Mouse (Mus musculus) erythroid progenitor cell, adult 5-6 weeks (primary cell): ENCODE measurements around the gene Bmp8b. TPM values are rescaled to one million over a fixed set of nuclear protein-coding genes. Genes with fewer than 3 reads are reported as not detected.
A peak's percentile ranks its signal among the peaks of the same experiment; 100 is the strongest.
"Not testable (repeated sequence)": the region's sequence is repeated elsewhere in the genome, so short reads cannot be mapped to it uniquely, and the experiment has no call there.

Source experiments
- ATAC-seq: replicated peaks from 2 replicates; pipeline ENCODE4 v1.8.0; 2016; ENCODE audit warnings: moderate number of reproducible peaks, mild to moderate bottlenecking, moderate TSS enrichment, inconsistent platforms; ENCODE audit not compliant: poor library complexity, low FRiP score, severe bottlenecking
- total RNA-seq, 2 experiments: library from RNA; stranded (forward) in 1 of 2; stranded (reverse) in 1 of 2; fragments of 150-400 nt in 1 of 2; fragments of 186-747, 209-891 nt in 1 of 2; gene quantifications; 2 replicates each; pipeline versions ENCODE4 v1.2.3 to v1.2.4; 2015 to 2017; ENCODE audit warnings: low replicate concordance in 2 of 2

Gene Bmp8b
- total RNA-seq (2015; ENCODE audit: low replicate concordance) (2.2 and 6.7 TPM in 2 replicates), total RNA-seq (2017; ENCODE audit: low replicate concordance) (0.77 TPM in 1 of 2 replicates, not detected in the other)

DNA sequence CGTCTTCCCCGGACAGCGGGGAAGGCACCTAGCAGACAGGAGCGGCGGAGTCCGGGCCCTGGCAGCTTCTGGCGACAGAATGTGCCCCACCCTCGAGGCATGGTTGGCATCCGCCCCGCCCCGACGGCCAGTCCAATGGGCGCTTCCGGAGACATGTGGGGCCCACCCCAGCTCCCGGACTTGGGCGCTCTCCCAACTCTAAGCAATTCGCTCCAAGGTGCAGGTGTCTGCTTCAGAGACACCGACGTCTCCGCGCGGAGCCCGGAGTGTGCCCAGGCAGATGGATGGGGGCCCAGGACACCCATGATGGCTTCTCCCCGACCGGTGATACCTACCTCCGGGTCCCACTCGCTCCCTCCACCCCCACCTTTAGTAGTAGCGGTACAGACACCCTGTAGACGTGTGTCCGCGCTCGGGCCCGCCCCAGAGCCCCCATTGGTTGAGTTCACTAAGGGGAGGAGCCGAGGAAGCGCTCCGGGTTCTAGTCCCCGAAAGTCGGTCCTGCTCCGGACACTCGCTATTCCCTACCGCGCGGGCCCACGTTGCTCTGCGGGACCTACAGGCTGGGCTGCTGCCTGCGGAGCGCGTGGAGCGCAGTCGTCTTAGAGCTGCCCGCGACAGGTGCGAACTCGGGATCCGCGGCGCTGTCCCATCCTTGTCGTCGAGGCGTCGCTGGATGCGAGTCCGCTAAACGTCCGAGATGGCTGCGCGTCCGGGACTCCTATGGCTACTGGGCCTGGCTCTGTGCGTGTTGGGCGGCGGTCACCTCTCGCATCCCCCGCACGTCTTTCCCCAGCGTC is at the start of gene Bmp8b:
Bmp8b (plus strand) TSS at position 515 of the 800 bp plus-strand sequence.
- ATAC-seq, result no peak; the same call in 1 of the 2 replicates

DNA sequence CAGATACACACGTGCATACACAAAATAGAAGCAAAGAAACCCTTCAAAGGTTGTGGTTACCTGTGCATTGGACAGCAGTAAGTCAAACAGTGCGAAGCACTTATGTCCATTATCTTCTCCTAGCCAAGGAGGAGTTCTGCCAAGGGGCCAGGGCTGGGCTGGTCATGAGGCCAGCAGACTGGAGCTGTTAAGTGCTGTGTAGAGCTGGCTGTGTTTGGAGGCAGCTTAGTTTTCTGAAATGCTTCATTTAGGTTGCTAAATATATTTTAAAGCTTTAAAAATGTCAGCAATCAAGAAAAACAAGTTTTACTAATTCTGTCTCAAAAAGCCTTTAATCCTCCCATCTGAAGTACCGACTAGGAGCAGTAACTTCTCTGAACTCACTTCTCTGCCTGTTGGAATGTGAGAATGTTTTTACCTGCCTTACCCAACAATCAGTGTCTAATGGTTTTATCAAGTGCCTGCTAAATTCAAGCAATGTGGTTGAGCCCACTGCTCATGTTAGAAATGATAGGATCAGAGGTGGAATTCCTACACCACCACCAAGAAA is 48.3 kb upstream of the Bmp8b start:
- no peak for ATAC-seq

DNA sequence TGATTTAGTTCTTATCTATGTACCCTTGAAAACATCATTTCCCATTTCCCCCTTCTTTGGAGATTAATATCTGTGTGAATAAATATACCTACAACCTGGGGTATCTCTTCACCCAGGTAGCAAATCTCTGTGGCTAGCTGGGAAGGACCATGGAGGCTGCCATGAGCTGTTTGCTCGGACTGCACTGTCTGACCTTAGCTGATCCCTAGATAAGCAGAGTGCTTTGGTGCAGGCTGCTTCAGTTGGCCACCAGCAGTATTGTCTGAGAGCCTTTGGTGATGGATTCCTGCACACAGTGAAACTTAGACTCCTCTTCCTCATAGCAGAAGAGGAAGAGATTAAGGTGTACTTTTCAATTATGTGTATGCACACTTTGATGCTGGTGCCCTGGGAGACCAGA is 47.0 kb upstream of the Bmp8b start:
- ATAC-seq, result no peak

DNA sequence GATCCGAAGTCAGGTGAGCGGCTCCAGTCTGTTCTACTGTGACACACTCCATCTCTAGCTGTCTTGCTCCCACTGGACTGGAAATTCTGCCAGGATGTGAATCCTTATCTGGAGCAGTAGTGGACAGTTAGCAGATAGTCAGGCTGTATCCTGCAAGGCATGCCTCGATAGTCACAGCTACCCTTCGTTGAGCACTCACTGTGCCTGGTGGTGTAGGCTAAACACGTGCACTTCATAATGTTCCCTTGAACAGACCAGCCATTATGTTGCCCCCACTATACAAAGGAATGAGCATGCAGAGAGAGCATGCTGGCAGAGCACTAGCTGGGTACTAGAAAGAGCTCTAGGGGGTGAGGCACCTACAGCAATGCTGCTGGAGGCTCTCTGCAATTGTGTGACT is 43.2 kb upstream of the Bmp8b start:
- ATAC-seq, result no peak

DNA sequence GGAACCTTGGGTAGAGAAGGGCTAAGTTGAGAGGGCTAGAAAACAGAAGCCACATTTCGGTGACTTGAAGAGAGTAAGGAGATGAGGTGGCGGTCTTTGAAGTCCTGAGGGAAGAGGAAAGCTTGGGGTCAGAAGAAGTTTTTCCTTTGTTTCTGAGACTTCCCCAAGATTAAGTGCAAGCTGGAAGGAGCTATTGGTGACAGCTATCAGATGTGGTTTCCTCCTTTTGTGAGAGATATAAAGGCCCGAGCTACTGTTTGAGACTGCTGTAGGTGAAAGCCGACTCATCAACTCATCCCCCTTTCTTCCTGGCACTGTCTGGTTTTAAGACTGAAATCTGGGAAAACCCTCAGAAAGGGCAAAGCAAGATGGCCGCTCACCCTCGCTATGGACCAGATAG is 36.3 kb upstream of the Bmp8b start:
- ATAC-seq, result no peak

DNA sequence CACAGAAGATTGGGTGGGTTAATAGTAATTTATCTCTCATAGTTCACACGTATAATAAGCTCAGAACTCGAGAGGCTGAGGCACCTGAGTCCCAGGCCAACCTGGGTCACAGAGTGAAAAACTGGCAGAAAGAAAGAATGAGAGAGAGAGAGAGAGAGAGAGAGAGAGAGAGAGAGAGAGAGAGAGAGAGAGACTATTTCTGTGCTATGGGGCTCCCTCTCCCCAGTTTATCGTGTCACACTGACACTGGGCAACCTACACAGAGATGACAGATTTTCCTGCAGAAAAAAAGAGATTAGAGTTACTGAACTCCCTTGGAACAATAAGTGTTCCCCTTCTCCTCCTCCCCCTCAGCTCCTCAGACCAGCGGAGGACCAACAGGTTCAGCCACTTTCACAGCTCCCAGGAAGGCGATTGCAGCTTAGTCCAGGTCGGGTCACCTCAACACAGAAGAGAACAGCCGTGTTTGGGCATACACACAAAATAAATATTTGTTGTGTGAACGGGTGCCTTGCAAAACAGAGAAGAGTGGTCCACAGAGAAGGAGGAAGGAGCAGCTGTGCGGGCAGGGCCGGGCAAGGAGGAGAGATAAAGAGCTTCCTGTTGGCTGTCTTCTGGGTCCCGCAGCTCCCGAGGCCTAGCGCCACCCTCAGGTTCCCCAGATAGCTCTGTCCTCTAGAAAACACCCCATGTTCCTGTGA is 33.5 kb upstream of the Bmp8b start:
- peak; percentile 91 for ATAC-seq

DNA sequence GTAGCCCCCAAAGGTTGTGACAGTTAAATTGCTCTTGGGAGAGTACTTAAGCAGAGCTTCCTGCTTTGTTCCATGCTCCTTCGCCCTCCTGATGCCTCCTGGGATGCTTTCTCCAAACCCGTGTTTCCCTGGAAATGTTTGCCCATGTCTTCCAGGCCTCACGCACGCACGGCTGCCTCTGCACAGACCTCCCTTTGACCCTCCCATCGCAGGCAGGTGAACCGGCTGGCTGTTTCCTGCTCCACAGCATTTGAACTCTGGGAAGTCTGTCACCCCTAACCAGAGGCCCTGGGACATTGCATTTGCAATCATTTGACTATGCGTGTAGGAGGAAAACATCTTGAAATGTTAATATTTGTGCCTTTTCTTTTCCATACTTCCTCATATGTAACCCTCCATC is 28.0 kb upstream of the Bmp8b start:
- no peak for ATAC-seq

DNA sequence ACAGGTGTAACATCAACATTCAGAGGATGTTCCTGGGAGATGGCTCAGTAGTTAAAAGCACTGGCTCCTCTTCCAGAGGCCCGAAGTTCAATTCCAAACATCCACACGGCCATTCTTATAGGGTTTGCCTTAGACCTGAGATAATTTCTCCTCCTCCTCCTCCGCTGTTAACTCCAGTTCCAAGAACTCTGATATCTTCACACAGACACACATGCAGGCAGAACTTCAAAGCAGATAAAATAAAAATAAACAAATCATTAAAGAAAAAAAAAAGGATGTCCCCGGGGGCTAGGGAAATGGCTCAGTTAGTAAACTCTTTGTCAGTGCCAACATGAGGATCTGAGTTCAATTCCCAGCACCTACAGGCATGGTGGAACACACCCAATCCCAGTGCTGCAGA is 26.7 kb upstream of the Bmp8b start:
- ATAC-seq, result peak; percentile 54

DNA sequence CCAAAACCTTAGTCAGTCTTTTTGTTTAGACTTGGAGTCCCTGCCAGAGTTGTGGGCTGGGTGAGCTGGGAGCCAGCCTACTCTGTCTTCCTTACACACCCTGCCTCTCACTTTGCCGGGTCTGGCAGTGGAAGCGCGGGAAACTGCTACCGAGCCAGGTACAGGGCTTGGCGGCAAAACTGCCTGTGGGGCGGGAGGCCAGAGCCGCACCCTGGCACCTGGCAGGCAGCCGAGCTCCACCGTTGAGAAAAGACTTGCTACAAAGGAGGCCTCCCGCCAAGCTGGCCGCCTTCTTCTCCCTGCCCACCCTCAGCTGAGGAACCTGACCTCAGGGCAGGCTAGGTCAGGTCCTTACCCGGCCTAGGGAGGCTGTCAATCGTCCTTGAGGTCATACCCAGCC is 24.2 kb upstream of the Bmp8b start:
- peak; percentile 79 for ATAC-seq

DNA sequence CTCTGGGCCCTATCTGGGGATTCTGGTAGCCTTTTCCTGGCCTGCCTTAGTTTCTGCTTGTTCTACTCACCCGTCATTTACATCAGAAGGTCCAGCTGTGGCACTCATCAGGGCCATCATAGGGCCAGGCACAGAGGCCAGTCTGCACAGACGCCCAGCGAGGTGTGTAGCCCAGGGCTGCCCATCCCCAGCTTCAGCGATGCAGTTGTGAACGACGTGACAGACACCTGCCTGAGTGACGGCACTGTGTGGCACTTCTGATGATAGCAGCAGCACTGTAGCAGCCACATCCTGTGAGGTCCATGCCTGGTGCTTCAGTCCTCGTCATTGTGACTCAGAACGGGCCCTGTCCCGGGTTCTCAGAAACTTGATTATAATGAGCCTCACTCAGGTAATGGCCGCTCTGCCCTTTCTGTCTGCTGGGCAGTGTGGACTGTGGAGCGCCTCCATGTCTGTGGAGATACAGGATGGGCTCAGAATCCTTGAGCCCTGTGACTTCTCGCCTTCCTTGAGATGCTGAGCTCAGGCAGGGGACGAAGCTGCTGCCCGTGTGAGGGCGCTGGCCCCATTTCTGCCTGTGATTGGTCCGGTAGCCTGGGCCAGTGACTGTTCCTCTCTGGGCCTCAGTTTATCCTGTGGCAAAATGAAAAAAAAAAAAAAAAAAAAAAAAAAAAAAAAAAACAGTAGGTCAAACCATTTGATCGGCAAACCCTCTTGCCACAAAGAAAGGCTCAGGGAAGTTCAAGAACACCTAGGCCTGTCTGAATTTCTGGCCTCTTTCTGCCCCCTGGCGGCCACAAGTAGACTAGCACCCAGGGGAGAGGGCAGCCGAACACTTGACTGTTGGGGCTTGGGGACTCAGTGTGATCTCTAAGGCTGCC is 22.4 kb upstream of the Bmp8b start:
- ATAC-seq, result peak; percentile 69

DNA sequence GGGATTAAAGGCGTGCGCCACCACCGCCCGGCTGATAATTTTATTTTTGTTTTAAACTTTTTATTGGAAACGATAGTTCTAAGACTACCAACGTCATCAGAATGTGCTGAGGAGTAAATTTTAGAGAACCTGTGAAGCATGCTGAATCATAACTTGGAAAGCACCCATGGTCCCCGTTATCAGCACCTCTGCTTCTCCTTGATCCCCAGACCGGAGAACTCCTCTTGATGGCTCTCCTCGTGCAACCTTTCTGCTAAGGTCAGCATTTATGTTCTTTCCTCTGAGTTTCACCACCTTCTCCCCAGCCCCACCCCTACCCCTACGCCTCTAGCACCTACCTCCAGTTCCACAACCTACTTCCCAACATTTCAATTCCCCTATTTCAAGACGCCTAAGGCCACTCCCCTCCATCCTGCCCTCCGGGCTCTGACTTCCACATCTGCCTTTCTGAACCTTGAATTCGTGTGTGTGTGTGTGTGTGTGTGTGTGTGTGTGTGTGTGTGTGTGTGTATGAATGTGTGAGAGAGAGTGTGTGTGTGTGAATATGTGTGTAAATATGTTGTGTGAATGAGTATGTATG is 21.6 kb upstream of the Bmp8b start:
- ATAC-seq, result no peak

DNA sequence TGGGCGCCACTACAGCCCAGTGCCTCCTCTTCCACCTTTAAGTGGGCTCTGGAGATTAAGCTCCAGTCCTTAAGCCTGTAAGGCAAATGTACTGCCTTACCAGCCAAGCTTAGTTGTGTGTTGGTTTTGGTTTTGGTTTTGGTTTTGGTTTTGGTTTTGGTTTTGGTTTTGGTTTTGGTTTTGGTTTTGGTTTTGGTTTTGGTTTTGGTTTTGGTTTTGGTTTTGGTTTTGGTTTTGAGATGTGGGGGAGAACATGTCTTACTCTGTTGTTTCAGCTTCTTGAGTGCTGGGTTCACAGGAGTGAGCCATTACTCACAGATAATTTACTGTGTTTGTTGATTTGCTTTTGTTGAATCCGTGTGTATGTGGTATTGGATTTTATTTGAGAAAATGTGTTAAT is 19.7 kb upstream of the Bmp8b start:
- no peak for ATAC-seq

DNA sequence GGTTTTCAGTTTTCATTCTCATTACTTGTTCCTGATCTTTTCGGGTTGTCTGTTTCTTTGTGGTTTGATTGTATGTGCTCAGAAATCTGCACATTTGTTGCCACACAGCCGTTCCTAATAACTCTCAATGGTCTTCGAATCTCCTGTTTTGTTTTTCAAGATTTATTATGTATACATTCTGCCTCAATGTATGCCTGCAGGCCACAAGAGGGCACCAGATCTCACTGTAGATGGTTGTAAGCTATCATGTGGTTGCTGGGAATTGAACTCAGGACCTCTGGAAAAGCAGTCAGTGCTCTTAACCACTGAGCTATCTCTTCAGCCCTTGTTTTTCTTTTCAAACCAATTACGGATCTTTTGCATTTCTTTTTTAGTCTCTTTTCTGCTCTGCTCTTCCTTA is 18.6 kb upstream of the Bmp8b start:
- no peak for ATAC-seq

DNA sequence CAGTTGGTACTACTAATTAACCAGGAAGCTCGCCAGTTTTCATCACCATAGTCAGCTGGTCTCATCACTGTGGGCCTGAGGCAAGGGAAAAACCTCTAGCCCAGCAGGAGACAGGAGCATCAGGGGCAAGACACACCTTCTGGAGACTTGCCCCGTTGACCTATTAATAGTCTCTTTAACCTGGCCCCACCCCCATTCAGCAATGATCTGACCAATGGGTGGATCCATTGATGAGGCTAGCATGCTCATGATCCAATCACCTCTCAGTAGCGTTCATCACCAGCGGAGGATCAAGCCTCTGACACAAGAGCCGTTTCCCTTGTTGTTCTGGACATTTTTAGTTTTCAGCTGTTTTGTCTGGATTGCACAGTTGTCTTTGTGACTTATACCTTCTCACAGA is 12.3 kb upstream of the Bmp8b start:
- ATAC-seq, result no peak

DNA sequence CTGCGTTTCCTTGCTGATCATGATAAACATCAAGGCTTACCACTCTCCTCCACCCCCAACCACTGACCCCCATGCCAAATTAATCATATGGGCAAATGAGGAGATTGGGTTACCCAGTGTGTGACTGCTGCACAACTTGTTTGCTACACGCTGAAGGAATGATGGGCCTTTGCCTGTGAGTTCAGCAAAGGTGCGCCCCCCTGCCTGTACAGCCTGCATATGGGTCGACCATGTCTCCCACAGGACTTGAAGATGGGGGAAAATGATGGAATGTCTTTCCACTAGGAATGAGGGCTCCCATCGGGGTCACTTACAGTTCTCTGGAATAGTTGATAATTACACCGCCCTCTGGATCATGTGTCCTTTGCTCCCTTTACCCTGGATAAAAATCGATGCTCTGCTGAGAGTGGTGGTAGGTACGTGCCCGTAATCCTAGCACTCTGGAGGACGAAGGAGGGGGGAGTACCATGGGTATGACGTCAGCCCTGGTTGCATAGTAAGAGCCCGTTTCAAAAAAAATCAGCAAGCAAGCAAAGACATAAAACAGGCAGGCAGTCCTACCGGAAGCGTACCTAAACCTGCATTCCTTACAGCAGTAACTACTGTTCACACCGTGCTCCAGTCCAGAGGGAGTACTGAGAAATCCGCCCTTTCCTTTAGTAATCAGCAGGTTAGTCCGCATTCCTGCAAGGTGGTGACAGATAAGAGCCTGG is 11.7 kb upstream of the Bmp8b start:
- ATAC-seq, result no peak

DNA sequence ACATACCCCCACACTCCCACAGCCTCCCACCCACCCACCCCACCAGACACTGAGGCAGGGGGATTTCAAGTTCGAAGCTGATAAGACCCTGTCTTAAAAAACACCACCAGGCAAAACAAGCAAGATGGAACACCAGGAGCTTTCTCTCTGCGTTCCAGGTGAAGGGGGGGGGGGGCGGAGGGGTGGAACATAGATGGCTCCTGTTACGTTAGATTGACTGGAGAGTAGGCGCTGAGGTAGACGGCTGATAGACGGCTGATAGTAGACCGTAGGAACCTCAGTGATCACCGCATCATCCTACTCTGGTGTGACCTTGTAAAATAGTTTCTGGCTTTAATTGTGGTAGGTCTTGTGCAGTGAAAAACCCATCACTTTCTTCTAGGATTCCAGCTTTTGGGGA is 11.1 kb upstream of the Bmp8b start:
- no peak for ATAC-seq

DNA sequence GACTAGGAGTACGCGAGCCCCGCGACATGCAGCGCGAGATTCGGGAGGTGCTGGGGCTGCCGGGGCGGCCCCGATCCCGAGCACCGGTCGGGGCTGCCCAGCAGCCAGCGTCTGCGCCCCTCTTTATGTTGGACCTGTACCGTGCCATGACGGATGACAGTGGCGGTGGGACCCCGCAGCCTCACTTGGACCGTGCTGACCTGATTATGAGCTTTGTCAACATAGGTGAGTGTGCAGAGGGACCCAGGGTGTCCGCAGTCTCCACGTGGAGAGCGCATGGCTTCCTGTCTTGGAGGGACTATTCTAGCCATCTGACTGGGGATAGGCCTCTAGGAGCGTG is 456 bp downstream of the Bmp8b start:
- no peak for ATAC-seq

DNA sequence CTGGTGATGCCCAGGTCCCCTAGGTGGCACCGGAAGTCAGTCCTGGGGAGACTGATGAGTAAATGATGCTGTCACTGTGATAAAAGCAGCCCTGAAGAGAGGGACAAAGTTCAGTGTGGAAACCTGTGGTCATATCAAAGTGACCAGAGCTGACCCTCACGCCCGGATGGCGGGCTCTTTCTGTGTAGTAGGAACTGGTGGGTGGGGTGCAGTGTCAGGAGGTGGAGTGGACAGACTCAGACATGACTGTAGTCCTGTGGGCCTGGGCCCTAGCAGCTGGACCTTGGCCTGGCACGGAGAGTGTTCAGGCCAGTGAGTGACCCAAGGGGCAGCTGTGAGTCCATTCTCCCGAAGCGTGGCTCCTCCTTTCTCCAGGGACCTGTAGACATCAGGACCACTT is 964 bp downstream of the Bmp8b start:
- not testable (repeated sequence) for ATAC-seq

DNA sequence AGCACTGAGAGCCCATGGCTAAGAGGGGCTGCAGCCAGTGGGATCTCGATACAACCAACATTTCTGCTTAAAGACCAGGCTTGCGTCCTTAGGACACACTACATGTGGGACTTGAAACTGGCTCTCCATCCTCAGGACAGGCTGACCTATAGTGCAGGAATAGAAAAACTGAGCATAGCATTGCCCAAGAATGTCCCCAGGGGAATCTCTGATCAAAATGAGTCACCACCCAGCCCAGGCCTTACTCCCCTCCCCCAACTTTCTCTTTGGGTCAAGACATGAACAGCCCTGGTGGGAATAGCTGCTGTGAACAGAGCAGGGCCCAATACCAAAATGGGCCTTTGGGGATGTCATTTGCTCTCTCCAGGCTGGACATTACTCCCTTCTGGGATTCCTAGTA is 1.9 kb downstream of the Bmp8b start:
- no peak for ATAC-seq
